Mouse (Mus musculus): ENCODE data around the gene Dolpp1.

The Dolpp1 gene

DNA sequence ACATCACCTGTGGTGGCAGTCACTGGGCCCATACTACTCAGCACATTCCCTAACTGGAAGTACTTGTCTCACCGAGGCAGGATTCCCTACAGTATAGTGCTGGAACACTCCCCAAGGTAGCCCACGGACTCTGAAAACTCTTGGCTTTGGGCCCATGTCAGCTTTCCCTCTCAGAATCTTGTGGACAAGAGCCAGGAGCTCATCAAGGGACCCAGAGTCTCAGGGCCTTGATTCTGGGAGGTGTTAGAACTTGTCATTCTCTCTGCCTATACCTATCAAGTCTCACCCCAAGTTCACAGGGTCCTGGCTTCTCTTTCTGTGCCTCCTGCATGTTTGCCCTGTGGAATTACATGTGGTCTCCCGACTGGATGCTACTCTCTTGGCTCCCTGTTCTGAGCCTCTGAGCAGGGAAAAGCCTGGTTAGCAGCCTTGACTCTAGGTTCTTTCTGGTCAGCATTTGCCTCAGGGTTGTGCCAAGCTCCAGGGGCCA lies 48.2 kb downstream of the Dolpp1 start:
- no peak for DNase-seq (ENCODE audit: low read depth in 2 of 2, low spot score in 2 of 2)

- DNase-seq (ENCODE audit: low read depth in 2 of 2, low spot score in 2 of 2) = peak; percentile 66 to 79
Measured at GRCm38 (mm10) chr2:30440701-30441517, 48.9 kb downstream of the Dolpp1 start.

- DNase-seq (ENCODE audit: low read depth in 2 of 2, low spot score in 2 of 2) = peak; percentile 17 to 37
Measured at GRCm38 (mm10) chr2:30441518-30442497, 49.8 kb downstream of the Dolpp1 start.

DNA sequence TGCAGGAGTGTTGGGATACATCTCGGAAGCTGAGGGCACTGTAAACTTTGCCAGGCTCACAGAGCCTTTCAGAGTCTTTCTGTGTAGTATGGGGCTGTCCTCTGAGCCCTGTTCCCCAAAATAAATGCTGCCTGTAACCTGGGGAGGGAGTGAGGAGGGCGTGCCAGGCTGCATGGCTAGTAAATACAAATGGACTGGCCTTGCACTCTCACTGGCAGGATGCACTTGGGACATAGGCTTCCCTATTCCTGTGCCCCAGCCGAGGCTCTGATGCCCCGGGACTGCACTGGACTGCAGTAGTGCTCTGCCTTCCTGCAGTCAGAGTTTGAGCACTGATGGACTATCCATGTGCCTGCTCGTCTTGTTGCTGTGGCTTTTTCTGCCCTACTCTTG lies 50.4 kb downstream of the Dolpp1 start:
- no peak for DNase-seq (ENCODE audit: low read depth in 2 of 2, low spot score in 2 of 2)

GRCm38 (mm10) chr2:30443281-30443680 lies 51.2 kb downstream of the Dolpp1 start:
- no peak for DNase-seq (ENCODE audit: low read depth in 2 of 2, low spot score in 2 of 2)

- DNase-seq (ENCODE audit: low read depth in 2 of 2, low spot score in 2 of 2) = no peak
Measured at GRCm38 (mm10) chr2:30444006-30444405, 52.0 kb downstream of the Dolpp1 start.

- no peak for DNase-seq (ENCODE audit: low read depth in 2 of 2, low spot score in 2 of 2)
Measured at GRCm38 (mm10) chr2:30444450-30444849, 52.4 kb downstream of the Dolpp1 start.

DNA sequence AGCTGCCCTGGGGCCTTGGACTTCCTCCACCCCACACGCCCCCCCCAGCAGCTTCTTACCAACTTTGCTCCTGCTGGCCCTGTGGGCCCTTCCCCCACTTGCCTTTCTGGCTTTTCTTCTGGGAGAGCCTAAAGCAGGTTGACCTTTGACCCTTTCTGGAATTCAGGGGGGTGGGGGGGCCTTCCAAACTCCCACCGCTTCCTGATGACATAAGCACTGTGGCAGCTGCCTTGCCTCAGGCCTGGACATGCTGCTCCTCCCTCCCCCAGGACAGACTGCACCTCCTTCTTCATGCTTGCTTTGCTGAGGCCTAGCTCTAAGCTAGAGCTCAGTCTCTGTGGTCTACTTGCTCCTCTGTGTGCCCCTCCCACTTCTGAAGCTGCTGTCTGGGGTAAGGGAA lies 53.3 kb downstream of the Dolpp1 start:
- no peak for DNase-seq (ENCODE audit: low read depth in 2 of 2, low spot score in 2 of 2)

GRCm38 (mm10) chr2:30446891-30447826 lies 55.1 kb downstream of the Dolpp1 start:
- no peak for DNase-seq (ENCODE audit: low read depth in 2 of 2, low spot score in 2 of 2)

DNA sequence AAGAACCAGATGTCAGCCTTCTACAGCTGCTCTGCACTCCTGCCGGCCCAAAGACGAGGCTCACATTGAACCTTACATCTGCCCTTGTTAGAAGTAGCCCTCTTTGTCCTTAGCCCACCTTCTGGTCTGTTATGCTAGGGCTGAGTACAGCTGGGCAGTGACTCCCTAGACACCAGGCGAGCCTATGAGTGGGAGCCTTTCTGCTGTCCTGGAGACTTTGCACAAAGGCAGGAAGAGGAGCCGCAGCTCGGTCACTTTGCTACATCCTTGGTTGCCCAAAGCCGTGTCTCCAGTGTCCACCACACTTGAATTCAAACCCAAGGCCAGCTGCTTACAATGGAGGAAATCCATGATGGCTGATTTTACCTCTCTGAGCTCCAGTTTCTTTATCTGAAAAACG lies 56.3 kb downstream of the Dolpp1 start:
- no peak for DNase-seq (ENCODE audit: low read depth in 2 of 2, low spot score in 2 of 2)

Measured in CD8-positive naive resting alpha-beta T cell, adult 2 months (primary cell).